17 mouse cellular contexts compared by ENCODE assay signal in the genomic region with DNA sequence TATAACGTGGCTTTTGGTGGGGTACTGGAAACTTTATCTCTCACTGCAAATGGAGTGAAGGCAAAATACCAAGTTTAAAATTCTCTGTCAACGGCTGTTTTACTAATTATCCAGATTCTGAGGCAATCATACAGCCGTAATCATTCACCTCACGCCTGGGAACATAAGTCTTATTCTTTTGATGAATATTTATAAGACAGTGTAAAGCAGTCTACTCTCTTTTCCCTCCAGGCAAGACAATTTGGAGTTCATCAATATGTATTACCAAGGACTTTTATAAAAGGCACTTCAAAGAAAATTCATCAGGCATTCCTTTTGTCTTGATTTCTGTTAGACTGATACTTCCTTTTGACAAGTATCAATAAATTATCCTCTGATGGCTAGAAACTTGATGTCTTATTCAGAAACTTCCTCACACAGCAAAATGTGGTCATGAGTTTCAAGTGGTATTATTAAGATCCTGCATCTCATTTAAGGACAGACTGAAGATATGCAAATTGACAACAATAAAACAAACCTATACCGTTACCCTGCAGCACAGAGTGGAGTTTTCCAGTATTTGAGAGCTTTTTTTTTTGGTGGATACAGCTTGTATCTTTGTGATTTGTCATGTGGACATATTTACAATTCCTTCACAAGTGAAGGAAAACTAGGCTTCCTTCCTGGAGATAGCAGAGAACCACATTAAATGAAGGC.
DNase-seq lines count a peak whose midpoint lies in the region; ATAC-seq and TF ChIP-seq lines count a peak whose summit lies in the region.
"Had no signal": no experiment of that assay in that cellular context is flagged by ENCODE, and none has a peak within 500 bp of the region (broad histone marks: within the 10 kb centered on the region; RNA-seq: fewer than 3 reads in every experiment).

No protein-coding gene starts in this region.

- 39% methylated on average over 5 of the region's 5 CpGs for WGBS in hindbrain, embryonic 12.5 days
- 22% methylated on average over 5 of the region's 5 CpGs for WGBS in hindbrain, embryonic 16.5 days
- 18% methylated on average over 5 of the region's 5 CpGs for WGBS in forebrain, embryonic 16.5 days
- WGBS in midbrain, embryonic 14.5 days, result 27% methylated on average over 5 of the region's 5 CpGs

- no peak for TF ChIP-seq POLR2A in brain, embryonic 14.5 days (IDR thresholded peaks at IDR 0.05; ENCODE audit: borderline replicate concordance, extremely low read depth, insufficient read depth, insufficient read length, poor library complexity, severe bottlenecking)

- no peak overlapping the region for H3K4me2 ChIP-seq in hindbrain, embryonic 12.5 days (replicated peaks)
- H3K4me2 ChIP-seq in hindbrain, embryonic 16.5 days (ENCODE audit: low read length), result no peak overlapping the region
- H3K4me2 ChIP-seq in forebrain, embryonic 16.5 days (ENCODE audit: low read length), result no peak overlapping the region
- no peak overlapping the region for H3K4me2 ChIP-seq in midbrain, embryonic 14.5 days (ENCODE audit: low read length)
- H3K4me2 ChIP-seq: embryonic facial prominence, embryonic 15.5 days; hindbrain, embryonic 15.5 days; limb, embryonic 12.5 days had no signal

- H3K9me3 ChIP-seq in hindbrain, embryonic 12.5 days (replicated peaks), result no peaks in the 10 kb centered on the region
- H3K9me3 ChIP-seq in hindbrain, embryonic 16.5 days (ENCODE audit: control insufficient read depth, low read length), result no peaks in the 10 kb centered on the region
- H3K9me3 ChIP-seq in forebrain, embryonic 16.5 days (ENCODE audit: control insufficient read depth, low read length), result no peaks in the 10 kb centered on the region
- H3K9me3 ChIP-seq in midbrain, embryonic 14.5 days (ENCODE audit: control insufficient read depth, low read length), result no peaks in the 10 kb centered on the region; the same call in 1 of the 2 replicates
- H3K9me3 ChIP-seq: embryonic facial prominence, embryonic 15.5 days; hindbrain, embryonic 15.5 days; limb, embryonic 12.5 days had no signal

- intact Hi-C loops in gastrocnemius, postnatal 14 days (cut with DNase I; ENCODE audit: low total_unique reads), result no loop called here

- H3K9ac ChIP-seq in hindbrain, embryonic 12.5 days, result no peak overlapping the region
- no peak overlapping the region for H3K9ac ChIP-seq in hindbrain, embryonic 16.5 days (ENCODE audit: low read depth, low read length)
- no peak overlapping the region for H3K9ac ChIP-seq in forebrain, embryonic 16.5 days (replicated peaks; ENCODE audit: low read depth, low read length)
- H3K9ac ChIP-seq in midbrain, embryonic 14.5 days (replicated peaks; ENCODE audit: low read length), result no peak overlapping the region
- H3K9ac ChIP-seq: embryonic facial prominence, embryonic 15.5 days; hindbrain, embryonic 15.5 days; limb, embryonic 12.5 days; liver, embryonic 14.5 days had no signal

- H3K36me3 ChIP-seq in hindbrain, embryonic 12.5 days, result no peaks in the 10 kb centered on the region
- H3K36me3 ChIP-seq in hindbrain, embryonic 16.5 days (ENCODE audit: control insufficient read depth, insufficient read depth, low read length), result no peaks in the 10 kb centered on the region
- no peaks in the 10 kb centered on the region for H3K36me3 ChIP-seq in forebrain, embryonic 16.5 days (ENCODE audit: control insufficient read depth, insufficient read depth)
- H3K36me3 ChIP-seq in midbrain, embryonic 14.5 days (ENCODE audit: control insufficient read depth, insufficient read depth, low read length), result no peaks in the 10 kb centered on the region
- H3K36me3 ChIP-seq: embryonic facial prominence, embryonic 15.5 days; hindbrain, embryonic 15.5 days; limb, embryonic 12.5 days had no signal

- DNase-seq in brain, embryonic 14.5 days (ENCODE audit: low read depth), result peak; percentile 83
- DNase-seq in midbrain, embryonic 14.5 days, result peak; percentile 76
- no peak for DNase-seq in urinary bladder, postnatal 10 days (ENCODE audit: low spot score)
- no peak for DNase-seq in gastrocnemius, postnatal 14 days
- DNase-seq: adrenal gland, postnatal 10 days; cerebellum, adult 2 months; gastrocnemius, adult 2 months; heart, adult 11 months; kidney, adult 18-20 months; kidney, postnatal 14 days had no signal

- no peak overlapping the region for H3K27ac ChIP-seq in hindbrain, embryonic 12.5 days
- no peak overlapping the region for H3K27ac ChIP-seq in hindbrain, embryonic 16.5 days (ENCODE audit: low read depth, low read length)
- peak overlapping the region; percentile 56; the same call in 1 of the 2 replicates for H3K27ac ChIP-seq in forebrain, embryonic 16.5 days (ENCODE audit: low read length)
- no peak overlapping the region for H3K27ac ChIP-seq in midbrain, embryonic 14.5 days (replicated peaks; ENCODE audit: low read depth, low read length)
- H3K27ac ChIP-seq: embryonic facial prominence, embryonic 15.5 days; gastrocnemius, adult 2 months; hindbrain, embryonic 15.5 days; limb, embryonic 12.5 days; liver, embryonic 14.5 days had no signal

- TF ChIP-seq CTCF in brain, embryonic 14.5 days (IDR thresholded peaks at IDR 0.05; ENCODE audit: borderline replicate concordance, extremely low read depth, insufficient read depth, insufficient read length), result no peak

- no peak overlapping the region for H3K4me3 ChIP-seq in hindbrain, embryonic 12.5 days
- no peak overlapping the region for H3K4me3 ChIP-seq in hindbrain, embryonic 16.5 days (ENCODE audit: low read length)
- H3K4me3 ChIP-seq in forebrain, embryonic 16.5 days (replicated peaks; ENCODE audit: low read length), result no peak overlapping the region
- no peak overlapping the region for H3K4me3 ChIP-seq in midbrain, embryonic 14.5 days (replicated peaks; ENCODE audit: low read depth, low read length)
- H3K4me3 ChIP-seq: embryonic facial prominence, embryonic 15.5 days; gastrocnemius, adult 2 months; hindbrain, embryonic 15.5 days; limb, embryonic 12.5 days had no signal

- H3K27me3 ChIP-seq in hindbrain, embryonic 12.5 days, result no peaks in the 10 kb centered on the region
- no peaks in the 10 kb centered on the region for H3K27me3 ChIP-seq in hindbrain, embryonic 16.5 days (replicated peaks; ENCODE audit: control insufficient read depth, insufficient read depth, low read length)
- no peaks in the 10 kb centered on the region for H3K27me3 ChIP-seq in forebrain, embryonic 16.5 days (replicated peaks; ENCODE audit: control insufficient read depth, insufficient read depth, low read length)
- H3K27me3 ChIP-seq in midbrain, embryonic 14.5 days (ENCODE audit: control insufficient read depth, insufficient read depth, low read length), result no peaks in the 10 kb centered on the region
- H3K27me3 ChIP-seq: embryonic facial prominence, embryonic 15.5 days; hindbrain, embryonic 15.5 days; limb, embryonic 12.5 days had no signal

- ATAC-seq in hindbrain, embryonic 12.5 days (ENCODE audit: low FRiP score), result peak; percentile 83
- no peak; the same call in 1 of the 2 replicates for ATAC-seq in hindbrain, embryonic 16.5 days
- ATAC-seq in forebrain, embryonic 16.5 days, result peak; percentile 96
- ATAC-seq in midbrain, embryonic 14.5 days (ENCODE audit: low FRiP score, low TSS enrichment), result peak; percentile 87

- H3K4me1 ChIP-seq in hindbrain, embryonic 12.5 days, result 0 out of 2 replicates have a peak, but pooled peaks cover 2% of the 10 kb centered on the region
- no peaks in the 10 kb centered on the region for H3K4me1 ChIP-seq in hindbrain, embryonic 16.5 days (ENCODE audit: control insufficient read depth, insufficient read depth, low read depth, low read length)
- H3K4me1 ChIP-seq in forebrain, embryonic 16.5 days (replicated peaks; ENCODE audit: control insufficient read depth, insufficient read depth, low read length), result peaks cover 3% of the 10 kb centered on the region; the same call in 1 of the 2 replicates
- H3K4me1 ChIP-seq in midbrain, embryonic 14.5 days (ENCODE audit: control insufficient read depth, insufficient read depth, low read length), result 0 out of 2 replicates have a peak, but pooled peaks cover 2% of the 10 kb centered on the region
- H3K4me1 ChIP-seq: embryonic facial prominence, embryonic 15.5 days; hindbrain, embryonic 15.5 days; limb, embryonic 12.5 days had no signal

Comparison
In these comparisons a context has a peak if more than half of its experiments do, and no peak if none do; other contexts are left out.
1. DNase-seq: peak in brain, embryonic 14.5 days (single experiment) and midbrain, embryonic 14.5 days (single experiment); none in urinary bladder, postnatal 10 days (single experiment) and gastrocnemius, postnatal 14 days (single experiment).